8 mouse cellular contexts compared by ENCODE assay signal in the genomic region with DNA sequence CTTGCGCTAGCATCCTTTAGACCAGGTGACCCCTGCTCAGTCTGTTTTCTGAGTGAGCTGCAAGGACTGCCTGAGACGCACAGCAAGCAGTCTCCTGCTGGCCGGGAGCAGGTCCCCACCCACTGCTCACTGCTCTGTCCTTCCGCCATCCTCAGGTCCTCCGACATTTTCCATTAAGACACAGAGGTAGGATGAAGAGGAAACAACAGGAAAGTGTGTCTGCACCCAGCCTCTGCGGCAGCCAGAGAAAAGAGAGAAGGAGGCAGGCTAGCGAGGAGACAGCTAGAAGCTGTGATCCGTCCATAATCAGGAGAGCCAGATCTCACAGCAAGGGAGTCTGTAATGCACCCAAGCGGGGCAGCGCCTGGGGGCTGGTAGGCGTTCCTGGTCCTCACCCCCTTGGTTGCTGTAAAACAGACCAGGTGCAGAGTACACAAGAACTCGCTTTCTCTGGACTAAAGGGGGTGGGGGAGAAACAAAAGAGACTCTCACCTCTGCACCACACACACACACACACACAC. TPM values are rescaled to one million over a fixed set of nuclear protein-coding genes. Genes with fewer than 3 reads are reported as not detected.
DNase-seq lines count a peak whose midpoint lies in the region; ATAC-seq and TF ChIP-seq lines count a peak whose summit lies in the region.

No protein-coding gene starts in this region.

- H3K9me3 ChIP-seq in E14TG2a.4 (ENCODE audit: low read length): no peaks in the 10 kb centered on the region
- H3K9me3 ChIP-seq in ES-E14 (ENCODE audit: control insufficient read depth, insufficient read depth, low read depth, low read length): no peaks in the 10 kb centered on the region
- no peaks in the 10 kb centered on the region for H3K9me3 ChIP-seq in embryonic facial prominence, embryonic 14.5 days (ENCODE audit: control insufficient read depth, low read length)
- no peaks in the 10 kb centered on the region for H3K9me3 ChIP-seq in hindbrain, embryonic 15.5 days
- no peaks in the 10 kb centered on the region for H3K9me3 ChIP-seq in liver, embryonic 12.5 days (replicated peaks)

- 2% methylated on average over 11 of the region's 12 CpGs for WGBS in embryonic facial prominence, embryonic 14.5 days
- WGBS in hindbrain, embryonic 15.5 days: 3% methylated on average over 12 of the region's 12 CpGs
- 2% methylated on average over 12 of the region's 12 CpGs for WGBS in liver, embryonic 12.5 days (ENCODE audit: insufficient replicate concordance)

- in situ Hi-C loops in ES-E14 (cut with MboI; ENCODE audit: low sequenced_read_pairs in 2 of 2, unreplicated experiment in 2 of 2): no loop called here

- H3K27me3 ChIP-seq in E14TG2a.4 (ENCODE audit: insufficient read depth, low read length): peaks cover 45% of the 10 kb centered on the region
- H3K27me3 ChIP-seq in embryonic facial prominence, embryonic 14.5 days (replicated peaks; ENCODE audit: control insufficient read depth, insufficient read depth, low read length): peaks cover 20% of the 10 kb centered on the region
- H3K27me3 ChIP-seq in hindbrain, embryonic 15.5 days: no peaks in the 10 kb centered on the region
- peaks cover 42% of the 10 kb centered on the region for H3K27me3 ChIP-seq in liver, embryonic 12.5 days (replicated peaks)

- H3K4me3 ChIP-seq in E14TG2a.4 (replicated peaks; ENCODE audit: low read length) (peak overlapping the region; percentile 87), ES-E14 (ENCODE audit: insufficient read depth in 1 of 2, low read depth in 1 of 2, low read length in 2 of 2, poor library complexity in 1 of 2, severe bottlenecking in 1 of 2) (peak overlapping the region; percentile 71 to 80)
- H3K4me3 ChIP-seq in embryonic facial prominence, embryonic 14.5 days (ENCODE audit: low read depth, low read length): peak overlapping the region; percentile 61
- peak overlapping the region; percentile 96 for H3K4me3 ChIP-seq in hindbrain, embryonic 15.5 days
- no peak overlapping the region for H3K4me3 ChIP-seq in liver, embryonic 12.5 days

- 0 out of 2 replicates have a peak, but pooled peaks have one; percentile 31 for ATAC-seq in embryonic facial prominence, embryonic 14.5 days (ENCODE audit: low read depth)
- peak; percentile 64 for ATAC-seq in hindbrain, embryonic 15.5 days (ENCODE audit: low FRiP score, low read depth)
- no peak for ATAC-seq in liver, embryonic 12.5 days

- TF ChIP-seq CTCF in E14TG2a.4 (conservative IDR thresholded peaks at IDR 0.05; ENCODE audit: low read length): no peak

- peaks cover 18% of the 10 kb centered on the region for H3K4me1 ChIP-seq in E14TG2a.4 (replicated peaks; ENCODE audit: low read depth, low read length)
- H3K4me1 ChIP-seq in ES-E14 (ENCODE audit: control insufficient read depth in 2 of 2, insufficient read depth in 2 of 2, low read length in 2 of 2, poor library complexity in 1 of 2): peaks cover 0 to 3% of the 10 kb centered on the region in 2 experiments; a peak in 1 of 4 replicates
- H3K4me1 ChIP-seq in embryonic facial prominence, embryonic 14.5 days (ENCODE audit: control insufficient read depth, insufficient read depth, low read length): peaks cover 5% of the 10 kb centered on the region; the same call in 1 of the 2 replicates
- peaks cover 24% of the 10 kb centered on the region for H3K4me1 ChIP-seq in hindbrain, embryonic 15.5 days (replicated peaks)
- no peaks in the 10 kb centered on the region; the same call in 1 of the 2 replicates for H3K4me1 ChIP-seq in liver, embryonic 12.5 days

- H3K9ac ChIP-seq in ES-E14 (ENCODE audit: insufficient read depth, low read depth, low read length, poor library complexity, severe bottlenecking): no peak overlapping the region
- peak overlapping the region; percentile 64; the same call in 1 of the 2 replicates for H3K9ac ChIP-seq in embryonic facial prominence, embryonic 14.5 days (ENCODE audit: low read depth, low read length)
- peak overlapping the region; percentile 94 for H3K9ac ChIP-seq in hindbrain, embryonic 15.5 days
- H3K9ac ChIP-seq in liver, embryonic 12.5 days: no peak overlapping the region

- DNase-seq in ES-E14 (ENCODE audit: low read depth, low spot score): peak; percentile 21
- DNase-seq in embryonic facial prominence, embryonic 14.5 days (ENCODE audit: low spot score): no peak
- peak; percentile 47 for DNase-seq in right cerebral cortex, postnatal 25 days
- no peak for DNase-seq in T-cell, adult 2 months (ENCODE audit: low spot score)
- no peak for DNase-seq in urinary bladder, postnatal 14 days (ENCODE audit: low spot score)

- H3K36me3 ChIP-seq in E14TG2a.4 (ENCODE audit: insufficient read depth, low read length) (no peaks in the 10 kb centered on the region), ES-E14 (ENCODE audit: control insufficient read depth, insufficient read depth, low read length, poor library complexity, severe bottlenecking) (no peaks in the 10 kb centered on the region)
- no peaks in the 10 kb centered on the region for H3K36me3 ChIP-seq in embryonic facial prominence, embryonic 14.5 days (ENCODE audit: control insufficient read depth, insufficient read depth, low read length)
- no peaks in the 10 kb centered on the region for H3K36me3 ChIP-seq in hindbrain, embryonic 15.5 days
- no peaks in the 10 kb centered on the region for H3K36me3 ChIP-seq in liver, embryonic 12.5 days

- H3K27ac ChIP-seq in ES-E14 (ENCODE audit: insufficient read depth, low read depth, low read length, poor library complexity, severe bottlenecking): no peak overlapping the region
- no peak overlapping the region for H3K27ac ChIP-seq in embryonic facial prominence, embryonic 14.5 days (replicated peaks; ENCODE audit: low read depth, low read length)
- H3K27ac ChIP-seq in hindbrain, embryonic 15.5 days (replicated peaks): peak overlapping the region; percentile 84
- H3K27ac ChIP-seq in liver, embryonic 12.5 days: no peak overlapping the region

- H3K4me2 ChIP-seq in embryonic facial prominence, embryonic 14.5 days (ENCODE audit: low read depth, low read length): peak overlapping the region; percentile 99
- H3K4me2 ChIP-seq in hindbrain, embryonic 15.5 days: peak overlapping the region; percentile 69
- peak overlapping the region; percentile 68 for H3K4me2 ChIP-seq in liver, embryonic 12.5 days

TF ChIP-seq in ES-E14, 5 proteins besides CTCF, POLR2A, EP300 and RAD21:
- no peak for TF ChIP-seq HCFC1 (IDR thresholded peaks at IDR 0.05; ENCODE audit: borderline replicate concordance, insufficient read depth, low read length)
TF ChIP-seq in ES-E14: peak in this region for 0.

RNA-seq across cellular contexts. Expression of a gene that starts 1.1 kb away (rescaled TPM):
- 0.42 and 0.85 TPM in 2 replicates for total RNA-seq in ES-E14 (2012; rRNA removed)
- 1.8 and 2.1 TPM in 2 replicates for polyA plus RNA-seq in embryonic facial prominence, embryonic 14.5 days (2014; fragmentation: Nextera tagmentation; extraction: Ambion mirVana)
- polyA plus RNA-seq in hindbrain, embryonic 15.5 days (2015; fragmentation: Nextera tagmentation; extraction: Ambion mirVana): 26.2 and 27.6 TPM in 2 replicates
- polyA plus RNA-seq in liver, embryonic 12.5 days (2016; fragmentation: Nextera tagmentation; extraction: Ambion mirVana): 0.07 and 0.11 TPM in 2 replicates

Comparison
In these comparisons a context has a peak if more than half of its experiments do, and no peak if none do; other contexts are left out.
1. DNase-seq: peak in ES-E14 (single experiment) and right cerebral cortex, postnatal 25 days (single experiment); none in embryonic facial prominence, embryonic 14.5 days (single experiment), T-cell, adult 2 months (single experiment) and urinary bladder, postnatal 14 days (single experiment).
2. H3K9ac ChIP-seq: peak in embryonic facial prominence, embryonic 14.5 days (single experiment) and hindbrain, embryonic 15.5 days (single experiment); none in ES-E14 (single experiment) and liver, embryonic 12.5 days (single experiment).
3. Peak in every context shown above with its lines, with median percentiles within 50 percentile points of each other: H3K4me2 ChIP-seq.